Mouse (Mus musculus) adrenal gland, postnatal 14 days (tissue): ENCODE results near the gene Wnk2. TPM values are rescaled to one million over a fixed set of nuclear protein-coding genes. Genes with fewer than 3 reads are reported as not detected.
A peak's percentile ranks its signal among the peaks of the same experiment; 100 is the strongest.

Experiments used
- DNase-seq: peaks from one replicate; pipeline ENCODE4 v3.0.0; 2021; ENCODE audit warnings: mixed read lengths
- total RNA-seq: library from RNA; stranded (reverse); gene quantifications from 2 replicates; pipeline ENCODE4 v1.2.3, GENCODE M21; 2021

The Wnk2 gene
- total RNA-seq, 1 experiment from 2014 or later: 2.6 TPM

GRCm38 (mm10) chr13:49142396-49142795 lies 5.4 kb downstream of the Wnk2 start:
- DNase-seq: no peak

GRCm38 (mm10) chr13:49140567-49140966 lies 7.2 kb downstream of the Wnk2 start:
- DNase-seq: no peak

GRCm38 (mm10) chr13:49134491-49134890 lies 13.3 kb downstream of the Wnk2 start:
- DNase-seq: no peak

GRCm38 (mm10) chr13:49133125-49133524 lies 14.7 kb downstream of the Wnk2 start:
- peak; percentile 46 for DNase-seq

GRCm38 (mm10) chr13:49131946-49132687 lies 15.7 kb downstream of the Wnk2 start:
- no peak for DNase-seq

GRCm38 (mm10) chr13:49131342-49131855 lies 16.4 kb downstream of the Wnk2 start:
- no peak for DNase-seq

GRCm38 (mm10) chr13:49129845-49130244 lies 18.0 kb downstream of the Wnk2 start:
- peak; percentile 67 for DNase-seq

- DNase-seq: no peak
These were observed 18.7 kb downstream of the Wnk2 start for GRCm38 (mm10) chr13:49129154-49129553.

- no peak for DNase-seq
These were observed 19.8 kb downstream of the Wnk2 start for GRCm38 (mm10) chr13:49127844-49128631.

- no peak for DNase-seq
These were observed 25.7 kb downstream of the Wnk2 start for GRCm38 (mm10) chr13:49122106-49122505.

GRCm38 (mm10) chr13:49117563-49117962 lies 30.3 kb downstream of the Wnk2 start:
- no peak for DNase-seq

- DNase-seq: no peak
These were observed 32.9 kb downstream of the Wnk2 start for GRCm38 (mm10) chr13:49114921-49115320.

- peak; percentile 47 for DNase-seq
These were observed 33.7 kb downstream of the Wnk2 start for GRCm38 (mm10) chr13:49114116-49114515.

GRCm38 (mm10) chr13:49113345-49113744 lies 34.5 kb downstream of the Wnk2 start:
- no peak for DNase-seq

GRCm38 (mm10) chr13:49112652-49113051 lies 35.2 kb downstream of the Wnk2 start:
- DNase-seq: no peak

GRCm38 (mm10) chr13:49109665-49110064 lies 38.1 kb downstream of the Wnk2 start:
- no peak for DNase-seq

- DNase-seq: no peak
These were observed 39.5 kb downstream of the Wnk2 start for GRCm38 (mm10) chr13:49108119-49108846.

- no peak for DNase-seq
These were observed 43.9 kb downstream of the Wnk2 start for GRCm38 (mm10) chr13:49103913-49104312.

- no peak for DNase-seq
These were observed 44.6 kb downstream of the Wnk2 start for GRCm38 (mm10) chr13:49103235-49103634.

- peak; percentile 50 for DNase-seq
These were observed 47.4 kb downstream of the Wnk2 start for GRCm38 (mm10) chr13:49100417-49100816.

GRCm38 (mm10) chr13:49096826-49097225 lies 51.0 kb downstream of the Wnk2 start:
- DNase-seq: no peak

GRCm38 (mm10) chr13:49094667-49095066 lies 53.1 kb downstream of the Wnk2 start:
- no peak for DNase-seq

- DNase-seq: peak; percentile 11
These were observed 54.3 kb downstream of the Wnk2 start for GRCm38 (mm10) chr13:49093471-49093891.
